Mouse (Mus musculus): ENCODE data around the gene Shb. TPM values are rescaled to one million over a fixed set of nuclear protein-coding genes. Genes with fewer than 3 reads are reported as not detected.
A peak's percentile ranks its signal among the peaks of the same experiment; 100 is the strongest.

Shb gene
- polyA plus RNA-seq, 2 experiments: 5.0 to 8.8 TPM

DNA sequence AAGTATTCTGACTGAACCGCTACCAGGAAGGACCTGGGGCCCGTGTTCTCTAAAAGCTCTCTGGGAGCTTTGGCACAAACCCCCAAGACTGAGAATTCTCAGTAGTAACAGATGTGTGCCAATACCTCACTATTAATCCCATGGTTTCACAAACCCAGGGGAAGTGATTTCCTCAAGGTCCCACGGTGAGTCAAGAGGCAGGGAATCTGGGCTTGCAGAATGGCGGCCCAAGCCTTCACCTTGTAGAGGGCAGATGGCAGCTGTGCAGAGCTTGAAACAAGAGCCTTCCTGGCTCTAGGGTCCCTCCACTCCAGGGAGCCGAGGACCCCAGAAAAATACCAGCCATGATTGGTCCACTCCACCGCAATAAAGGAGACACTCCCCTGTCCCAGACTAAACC, 28.9 kb downstream of the Shb start:
- no peak for TF ChIP-seq EP300 (IDR thresholded peaks at IDR 0.05; ENCODE audit: low read depth)
- no peak for TF ChIP-seq CTCF (IDR thresholded peaks at IDR 0.05; ENCODE audit: low read depth)
- Histone ChIP-seq H3K27ac (no peak overlapping the region), H3K9me3 (ENCODE audit: control insufficient read depth, low read length) (no peaks in the 10 kb centered on the region), H3K4me3 (ENCODE audit: insufficient read depth in 1 of 2, low read depth in 2 of 2, low read length in 2 of 2) (no peak overlapping the region), H3K9ac (replicated peaks) (no peak overlapping the region), H3K27me3 (ENCODE audit: control insufficient read depth, insufficient read depth, low read length) (no peaks in the 10 kb centered on the region), H3K4me2 (ENCODE audit: low read depth) (no peak overlapping the region), H3K36me3 (replicated peaks; ENCODE audit: control insufficient read depth, insufficient read depth, low read depth) (no peaks in the 10 kb centered on the region; the same call in 1 of the 2 replicates), H3K4me1 (replicated peaks; ENCODE audit: control insufficient read depth in 2 of 2, insufficient read depth in 2 of 2, low read length in 1 of 2) (peaks cover 10 to 38% of the 10 kb centered on the region in 2 experiments)
- ATAC-seq (ENCODE audit: insufficient read depth) (no peak), DNase-seq (ENCODE audit: low read depth in 3 of 3, low spot score in 3 of 3) (no peak)
- WGBS (ENCODE audit: insufficient replicate concordance): 80% methylated on average over 6 of the region's 6 CpGs

DNA sequence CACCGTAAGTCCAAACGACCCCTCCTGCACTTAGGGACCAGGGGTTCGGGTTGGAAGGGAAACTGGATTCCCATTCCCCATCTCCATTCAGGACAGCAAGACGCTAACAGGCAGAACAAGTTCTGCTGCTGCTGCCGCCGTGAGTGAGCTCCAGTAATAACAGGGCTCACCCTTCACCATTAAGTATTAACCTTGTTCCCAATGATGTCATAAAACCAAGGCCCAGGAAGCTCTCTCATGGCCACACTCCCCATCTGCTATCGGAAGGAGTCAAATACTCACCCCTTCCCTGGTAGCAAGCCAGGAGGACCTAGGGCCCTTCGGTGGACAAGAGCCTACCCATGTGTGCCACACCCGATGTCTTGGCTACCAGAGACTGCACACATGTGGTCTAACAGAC, 30.3 kb downstream of the Shb start:
- no peak overlapping the region for H3K27ac ChIP-seq
- WGBS (ENCODE audit: insufficient replicate concordance): 87% methylated on average over 9 of the region's 9 CpGs
- TF ChIP-seq CTCF (IDR thresholded peaks at IDR 0.05; ENCODE audit: low read depth) (no peak), EP300 (IDR thresholded peaks at IDR 0.05; ENCODE audit: low read depth) (no peak)
- no peak overlapping the region for H3K9ac ChIP-seq (replicated peaks)
- H3K4me2 ChIP-seq (ENCODE audit: low read depth): no peak overlapping the region
- no peaks in the 10 kb centered on the region for H3K27me3 ChIP-seq (ENCODE audit: control insufficient read depth, insufficient read depth, low read length)
- no peaks in the 10 kb centered on the region for H3K36me3 ChIP-seq (replicated peaks; ENCODE audit: control insufficient read depth, insufficient read depth, low read depth)
- H3K4me1 ChIP-seq (replicated peaks; ENCODE audit: control insufficient read depth in 2 of 2, insufficient read depth in 2 of 2, low read length in 1 of 2): peaks cover 2 to 25% of the 10 kb centered on the region in 2 experiments; a peak in 3 of 4 replicates
- ATAC-seq (ENCODE audit: insufficient read depth) (no peak), DNase-seq (ENCODE audit: low read depth in 3 of 3, low spot score in 3 of 3) (no peak)
- H3K4me3 ChIP-seq (ENCODE audit: insufficient read depth in 1 of 2, low read depth in 2 of 2, low read length in 2 of 2): no peak overlapping the region
- no peaks in the 10 kb centered on the region for H3K9me3 ChIP-seq (ENCODE audit: control insufficient read depth, low read length)

DNA sequence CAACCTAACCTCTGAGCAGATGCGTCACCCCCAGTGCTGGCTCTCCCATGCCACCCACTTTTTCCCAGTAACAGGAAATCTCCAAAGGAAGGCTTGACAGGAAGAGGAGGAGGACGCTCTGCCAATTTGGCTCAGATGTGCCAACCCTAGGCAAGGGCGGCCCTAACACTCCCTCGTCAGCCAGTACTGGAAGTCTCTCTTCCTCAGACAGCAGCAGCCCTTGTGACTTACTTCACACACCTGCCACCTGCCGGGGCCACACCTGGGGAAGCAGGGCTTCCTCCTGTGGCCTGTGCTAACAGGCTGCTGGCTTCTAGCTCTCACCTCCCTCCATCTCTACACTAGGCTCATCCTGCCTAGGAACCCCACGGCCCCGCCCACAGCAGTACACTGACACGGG, 31.9 kb downstream of the Shb start:
- ATAC-seq (ENCODE audit: insufficient read depth): peak; percentile 44; the same call in 1 of the 2 replicates

DNA sequence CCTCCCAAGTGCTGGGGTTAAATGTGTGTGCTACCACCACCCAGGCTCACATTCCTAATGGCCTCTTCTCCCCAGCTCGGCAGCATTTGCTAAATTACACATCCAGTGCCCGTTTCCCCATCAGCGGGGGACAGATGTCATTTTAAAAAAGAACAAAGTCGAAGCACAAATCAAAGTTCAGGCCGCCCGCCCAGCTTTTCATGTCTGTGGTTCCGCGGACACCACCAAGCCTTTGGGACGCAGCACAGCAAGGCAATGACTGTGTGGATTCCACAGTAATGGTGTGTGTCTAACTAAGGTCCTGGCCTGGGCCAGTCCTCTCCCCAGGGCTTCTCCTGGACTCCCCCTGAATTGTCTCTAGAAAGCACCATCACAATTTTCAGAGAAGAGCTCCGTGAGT, 32.7 kb downstream of the Shb start:
- DNase-seq (ENCODE audit: low read depth in 3 of 3, low spot score in 3 of 3): no peak
- Histone ChIP-seq H3K27ac (no peak overlapping the region), H3K9me3 (ENCODE audit: control insufficient read depth, low read length) (no peaks in the 10 kb centered on the region), H3K4me1 (replicated peaks; ENCODE audit: control insufficient read depth in 2 of 2, insufficient read depth in 2 of 2, low read length in 1 of 2) (peaks cover 0 to 35% of the 10 kb centered on the region in 2 experiments), H3K4me3 (ENCODE audit: insufficient read depth in 1 of 2, low read depth in 2 of 2, low read length in 2 of 2) (no peak overlapping the region), H3K36me3 (replicated peaks; ENCODE audit: control insufficient read depth, insufficient read depth, low read depth) (no peaks in the 10 kb centered on the region), H3K9ac (replicated peaks) (no peak overlapping the region), H3K27me3 (ENCODE audit: control insufficient read depth, insufficient read depth, low read length) (no peaks in the 10 kb centered on the region), H3K4me2 (ENCODE audit: low read depth) (no peak overlapping the region; the same call in 1 of the 2 replicates)
- TF ChIP-seq EP300 (IDR thresholded peaks at IDR 0.05; ENCODE audit: low read depth) (no peak), CTCF (IDR thresholded peaks at IDR 0.05; ENCODE audit: low read depth) (no peak)
- 60% methylated on average over 10 of the region's 10 CpGs for WGBS (ENCODE audit: insufficient replicate concordance)
- ATAC-seq (ENCODE audit: insufficient read depth): no peak

More for the DNA sequence above, 31.9 kb downstream of the Shb start:
- Histone ChIP-seq H3K27me3 (ENCODE audit: control insufficient read depth, insufficient read depth, low read length) (no peaks in the 10 kb centered on the region), H3K4me1 (replicated peaks; ENCODE audit: control insufficient read depth in 2 of 2, insufficient read depth in 2 of 2, low read length in 1 of 2) (peaks cover 0 to 27% of the 10 kb centered on the region in 2 experiments; a peak in 3 of 4 replicates), H3K36me3 (replicated peaks; ENCODE audit: control insufficient read depth, insufficient read depth, low read depth) (no peaks in the 10 kb centered on the region), H3K4me2 (ENCODE audit: low read depth) (no peak overlapping the region), H3K9ac (replicated peaks) (no peak overlapping the region), H3K27ac (no peak overlapping the region), H3K4me3 (ENCODE audit: insufficient read depth in 1 of 2, low read depth in 2 of 2, low read length in 2 of 2) (no peak overlapping the region), H3K9me3 (ENCODE audit: control insufficient read depth, low read length) (no peaks in the 10 kb centered on the region)
- TF ChIP-seq EP300 (IDR thresholded peaks at IDR 0.05; ENCODE audit: low read depth) (no peak), CTCF (IDR thresholded peaks at IDR 0.05; ENCODE audit: low read depth) (no peak)
- no peak for DNase-seq (ENCODE audit: low read depth in 3 of 3, low spot score in 3 of 3)
- 74% methylated on average over 8 of the region's 8 CpGs for WGBS (ENCODE audit: insufficient replicate concordance)

DNA sequence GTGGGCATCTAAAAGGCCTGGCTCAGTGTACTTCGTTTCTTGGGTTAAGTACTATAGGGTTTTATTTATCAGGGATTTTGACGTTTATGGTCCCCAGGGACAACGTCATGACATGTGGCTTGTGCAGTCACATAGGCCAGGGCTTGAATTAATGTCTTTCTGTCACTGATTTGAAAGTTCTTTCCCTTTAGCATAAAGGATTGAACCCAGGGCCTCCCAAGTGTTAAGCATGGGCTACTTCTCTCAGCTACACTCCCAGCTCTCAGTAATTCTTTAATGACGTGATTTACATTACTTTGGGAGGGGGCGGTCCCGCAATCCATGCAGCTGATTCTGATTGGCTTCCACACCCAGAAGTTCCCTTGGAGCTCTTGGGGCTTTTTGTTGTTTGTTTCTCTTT, 33.2 kb downstream of the Shb start:
- ATAC-seq (ENCODE audit: insufficient read depth) (no peak), DNase-seq (ENCODE audit: low read depth in 3 of 3, low spot score in 3 of 3) (no peak)
- no peaks in the 10 kb centered on the region for H3K9me3 ChIP-seq (ENCODE audit: control insufficient read depth, low read length)
- no peak overlapping the region for H3K9ac ChIP-seq (replicated peaks)
- no peaks in the 10 kb centered on the region for H3K36me3 ChIP-seq (replicated peaks; ENCODE audit: control insufficient read depth, insufficient read depth, low read depth)
- 63% methylated on average over 6 of the region's 6 CpGs for WGBS (ENCODE audit: insufficient replicate concordance)
- TF ChIP-seq EP300 (IDR thresholded peaks at IDR 0.05; ENCODE audit: low read depth) (no peak), CTCF (IDR thresholded peaks at IDR 0.05; ENCODE audit: low read depth) (no peak)
- peaks cover 4 to 40% of the 10 kb centered on the region in 2 experiments for H3K4me1 ChIP-seq (replicated peaks; ENCODE audit: control insufficient read depth in 2 of 2, insufficient read depth in 2 of 2, low read length in 1 of 2)
- no peaks in the 10 kb centered on the region for H3K27me3 ChIP-seq (ENCODE audit: control insufficient read depth, insufficient read depth, low read length)
- H3K4me3 ChIP-seq (ENCODE audit: insufficient read depth in 1 of 2, low read depth in 2 of 2, low read length in 2 of 2): no peak overlapping the region
- H3K27ac ChIP-seq: no peak overlapping the region
- no peak overlapping the region; the same call in 1 of the 2 replicates for H3K4me2 ChIP-seq (ENCODE audit: low read depth)
